In the genomic region with DNA sequence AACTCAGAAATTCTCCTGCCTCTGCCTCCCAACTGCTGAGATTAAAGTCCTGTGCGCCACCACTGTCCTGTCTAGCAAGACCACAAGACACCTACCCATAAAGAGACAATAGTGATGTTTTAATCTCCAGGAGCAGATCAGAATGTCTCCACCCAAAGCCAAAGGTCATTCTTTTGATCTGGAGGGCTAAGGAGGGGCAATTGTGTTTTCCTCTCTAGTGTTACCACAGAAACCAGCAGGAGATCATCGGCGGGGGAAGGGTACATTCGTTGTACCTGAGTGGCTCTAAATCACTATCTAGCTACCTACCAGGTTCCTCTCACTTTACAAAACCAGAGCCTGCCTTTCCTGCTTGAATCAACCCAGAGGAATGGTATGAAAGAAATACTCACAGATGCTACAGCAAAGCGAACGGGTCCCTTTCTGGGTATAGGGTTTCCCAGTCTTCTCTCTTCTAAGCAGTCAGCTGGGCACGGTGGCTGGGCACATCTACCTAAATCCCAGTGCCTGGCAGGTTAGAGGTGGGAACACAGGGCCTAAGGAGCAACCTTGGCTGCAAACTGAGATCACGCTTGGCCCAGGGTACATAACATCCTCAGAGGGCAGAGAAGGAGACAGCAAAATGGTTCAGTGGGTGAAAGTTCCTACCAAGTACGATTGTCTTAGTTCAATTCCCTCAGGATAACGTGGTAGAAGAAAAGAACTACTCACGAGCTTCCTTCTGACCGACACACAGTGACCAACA, we compare ENCODE assay signal across 17 mouse cellular contexts. TPM values are rescaled to one million over a fixed set of nuclear protein-coding genes. Genes with fewer than 3 reads are reported as not detected.
DNase-seq lines count a peak whose midpoint lies in the region; ATAC-seq and TF ChIP-seq lines count a peak whose summit lies in the region.
"Had no signal": no experiment of that assay in that cellular context is flagged by ENCODE, and none has a peak within 500 bp of the region (broad histone marks: within the 10 kb centered on the region; RNA-seq: fewer than 3 reads in every experiment).

No protein-coding gene starts in this region.

- no peak for TF ChIP-seq EP300 in MEL (IDR thresholded peaks at IDR 0.05; ENCODE audit: low read depth in 1 of 2, low read length in 2 of 2)
- no peak for TF ChIP-seq EP300 in liver, embryonic 14.5 days (IDR thresholded peaks at IDR 0.05; ENCODE audit: low read depth)

- 70% methylated on average over 12 of the region's 12 CpGs for WGBS in liver, embryonic 14.5 days (ENCODE audit: insufficient replicate concordance)
- 86% methylated on average over 12 of the region's 12 CpGs for WGBS in midbrain, postnatal 0 days

- ATAC-seq in liver, embryonic 14.5 days (ENCODE audit: insufficient read depth), result no peak
- ATAC-seq in midbrain, postnatal 0 days (ENCODE audit: low FRiP score), result no peak
- ATAC-seq: forebrain, embryonic 15.5 days; hindbrain, postnatal 0 days had no signal

- H3K9me3 ChIP-seq in MEL (replicated peaks; ENCODE audit: insufficient read depth, low read length), result no peaks in the 10 kb centered on the region
- no peaks in the 10 kb centered on the region for H3K9me3 ChIP-seq in liver, embryonic 14.5 days (ENCODE audit: control insufficient read depth, low read length)
- no peaks in the 10 kb centered on the region for H3K9me3 ChIP-seq in midbrain, postnatal 0 days (ENCODE audit: low read length)
- H3K9me3 ChIP-seq: embryonic facial prominence, embryonic 12.5 days; forebrain, embryonic 15.5 days; limb, embryonic 12.5 days had no signal

- H3K4me1 ChIP-seq in MEL (ENCODE audit: control insufficient read depth in 1 of 2, insufficient read depth in 2 of 2, low read length in 2 of 2), result peaks cover 26 to 54% of the 10 kb centered on the region in 2 experiments
- peaks cover 40 to 54% of the 10 kb centered on the region in 2 experiments for H3K4me1 ChIP-seq in liver, embryonic 14.5 days (replicated peaks; ENCODE audit: control insufficient read depth in 2 of 2, insufficient read depth in 2 of 2, low read length in 1 of 2)
- peaks cover 19% of the 10 kb centered on the region for H3K4me1 ChIP-seq in midbrain, postnatal 0 days (ENCODE audit: insufficient read depth, low read length)

- TF ChIP-seq RAD21 in MEL (IDR thresholded peaks at IDR 0.05; ENCODE audit: low read depth, low read length), result no peak

- peak overlapping the region; percentile 4; the same call in 1 of the 2 replicates for H3K4me2 ChIP-seq in liver, embryonic 14.5 days (ENCODE audit: low read depth)
- no peak overlapping the region for H3K4me2 ChIP-seq in midbrain, postnatal 0 days (ENCODE audit: low read depth, low read length, poor library complexity, severe bottlenecking)
- H3K4me2 ChIP-seq: embryonic facial prominence, embryonic 12.5 days; forebrain, embryonic 15.5 days; limb, embryonic 12.5 days had no signal

- no peaks in the 10 kb centered on the region for H3K27me3 ChIP-seq in MEL (ENCODE audit: control insufficient read depth in 1 of 2, insufficient read depth in 2 of 2, low read length in 2 of 2)
- H3K27me3 ChIP-seq in liver, embryonic 14.5 days (ENCODE audit: control insufficient read depth, insufficient read depth, low read length), result no peaks in the 10 kb centered on the region
- H3K27me3 ChIP-seq in midbrain, postnatal 0 days (ENCODE audit: insufficient read depth, low read length), result no peaks in the 10 kb centered on the region
- H3K27me3 ChIP-seq: embryonic facial prominence, embryonic 12.5 days; forebrain, embryonic 15.5 days; limb, embryonic 12.5 days had no signal

- peaks cover 88% of the 10 kb centered on the region for H3K79me2 ChIP-seq in MEL (ENCODE audit: control insufficient read depth, insufficient read depth, low read length, poor library complexity)

- no peak for TF ChIP-seq CTCF in MEL (IDR thresholded peaks at IDR 0.05 in 2 of 3, conservative IDR thresholded peaks at IDR 0.05 in 1 of 3; ENCODE audit: control insufficient read depth in 1 of 3, insufficient read depth in 1 of 3, low read depth in 2 of 3, low read length in 3 of 3, poor library complexity in 1 of 3, severe bottlenecking in 1 of 3)
- TF ChIP-seq CTCF in liver, embryonic 14.5 days (IDR thresholded peaks at IDR 0.05; ENCODE audit: low read depth), result no peak
- no peak for TF ChIP-seq CTCF in midbrain, postnatal 0 days (IDR thresholded peaks at IDR 0.05)

- no peak for TF ChIP-seq POLR2A in MEL (IDR thresholded peaks at IDR 0.05; ENCODE audit: control insufficient read depth in 1 of 2, insufficient read depth in 1 of 2, low read depth in 1 of 2, low read length in 2 of 2, poor library complexity in 1 of 2)

- peaks cover 5 to 43% of the 10 kb centered on the region in 2 experiments; a peak in 3 of 4 replicates for H3K36me3 ChIP-seq in MEL (ENCODE audit: control insufficient read depth in 1 of 2, insufficient read depth in 2 of 2, low read length in 2 of 2)
- H3K36me3 ChIP-seq in liver, embryonic 14.5 days (replicated peaks; ENCODE audit: control insufficient read depth, insufficient read depth, low read depth), result no peaks in the 10 kb centered on the region
- H3K36me3 ChIP-seq in midbrain, postnatal 0 days (ENCODE audit: insufficient read depth, low read length), result no peaks in the 10 kb centered on the region
- H3K36me3 ChIP-seq: embryonic facial prominence, embryonic 12.5 days; forebrain, embryonic 15.5 days had no signal

- H3K27ac ChIP-seq in MEL (ENCODE audit: control insufficient read depth, low read depth, low read length), result peak overlapping the region; percentile 43
- H3K27ac ChIP-seq in liver, embryonic 14.5 days, result no peak overlapping the region; the same call in 1 of the 2 replicates
- H3K27ac ChIP-seq in midbrain, postnatal 0 days (ENCODE audit: low read depth, low read length), result no peak overlapping the region
- H3K27ac ChIP-seq: embryonic facial prominence, embryonic 12.5 days; forebrain, embryonic 15.5 days; hindbrain, postnatal 0 days; limb, embryonic 12.5 days; stomach, postnatal 0 days had no signal

- peak; percentile 35 to 52 for DNase-seq in heart, adult 18-20 months
- no peak for DNase-seq in heart, postnatal 4 days
- DNase-seq in CD4-positive, CD25-positive, alpha-beta regulatory T cell, adult 2 months (ENCODE audit: low read depth, low spot score), result peak; percentile 52
- no peak for DNase-seq in MEL (ENCODE audit: low read depth, low spot score)
- no peak for DNase-seq in liver, embryonic 14.5 days (ENCODE audit: low read depth in 3 of 3, low spot score in 3 of 3)
- no peak for DNase-seq in T-cell, adult 2 months (ENCODE audit: low spot score)
- no peak for DNase-seq in MN1 (ENCODE audit: low spot score)
- DNase-seq in midbrain, postnatal 0 days (ENCODE audit: low spot score), result no peak
- DNase-seq: cerebellum, adult 9-10 months; kidney, adult 8-10 months; kidney, postnatal 25 days; right cerebral cortex, postnatal 14 days had no signal

- H3K9ac ChIP-seq in MEL (ENCODE audit: control insufficient read depth, low read depth, low read length, poor library complexity, severe bottlenecking), result no peak overlapping the region
- H3K9ac ChIP-seq in liver, embryonic 14.5 days (replicated peaks), result no peak overlapping the region; the same call in 1 of the 2 replicates
- H3K9ac ChIP-seq in midbrain, postnatal 0 days (replicated peaks; ENCODE audit: low read length, poor library complexity, severe bottlenecking), result no peak overlapping the region
- H3K9ac ChIP-seq: embryonic facial prominence, embryonic 12.5 days; forebrain, embryonic 15.5 days; limb, embryonic 12.5 days had no signal

- H3K4me3 ChIP-seq in MEL (ENCODE audit: control insufficient read depth in 1 of 2, insufficient read depth in 1 of 2, low read depth in 2 of 2, low read length in 2 of 2), result no peak overlapping the region
- H3K4me3 ChIP-seq in liver, embryonic 14.5 days (ENCODE audit: insufficient read depth in 1 of 2, low read depth in 2 of 2, low read length in 2 of 2), result no peak overlapping the region
- no peak overlapping the region for H3K4me3 ChIP-seq in midbrain, postnatal 0 days (ENCODE audit: low read depth, low read length)
- H3K4me3 ChIP-seq: embryonic facial prominence, embryonic 12.5 days; forebrain, embryonic 15.5 days; limb, embryonic 12.5 days had no signal

TF ChIP-seq in MEL, 35 proteins besides CTCF, POLR2A, EP300 and RAD21 (continues in another document):
- no peak for TF ChIP-seq POLR2AphosphoS5 (IDR thresholded peaks at IDR 0.05; ENCODE audit: borderline replicate concordance, low read depth, low read length)
- no peak for TF ChIP-seq ZMIZ1 (IDR thresholded peaks at IDR 0.05; ENCODE audit: low read depth, low read length)
- TF ChIP-seq JUND (IDR thresholded peaks at IDR 0.05; ENCODE audit: low read depth, low read length), result no peak
- no peak for TF ChIP-seq NRF1 (IDR thresholded peaks at IDR 0.05; ENCODE audit: insufficient read depth, low read depth, low read length, poor library complexity, severe bottlenecking)
- TF ChIP-seq KAT2A (conservative IDR thresholded peaks at IDR 0.05; ENCODE audit: low read depth, low read length), result no peak
- TF ChIP-seq TAL1 (IDR thresholded peaks at IDR 0.05; ENCODE audit: low read length), result no peak
- TF ChIP-seq RCOR1 (IDR thresholded peaks at IDR 0.05; ENCODE audit: low read depth, low read length), result no peak
- TF ChIP-seq UBTF (IDR thresholded peaks at IDR 0.05; ENCODE audit: borderline replicate concordance, insufficient read depth, low read depth, low read length), result no peak
- no peak for TF ChIP-seq HCFC1 (IDR thresholded peaks at IDR 0.05; ENCODE audit: low read depth, low read length)
- TF ChIP-seq ZC3H11A (IDR thresholded peaks at IDR 0.05; ENCODE audit: low read depth, low read length), result no peak

RNA-seq across cellular contexts. Expression of gene Uck2, which starts 10.3 kb away (rescaled TPM):
- 10 to 100 TPM; 41.8 to 43.8 TPM for total RNA-seq in heart, adult 18-20 months (2021)
- 10 to 100 TPM; 55.0 to 55.7 TPM for total RNA-seq in heart, postnatal 4 days (2021)
- 191 and 213 TPM in 2 replicates for total RNA-seq in MEL (2012; rRNA removed)
- polyA plus RNA-seq in MEL (2012; ENCODE audit: insufficient read depth in 1 of 2, insufficient read length in 2 of 2, low read depth in 1 of 2, low replicate concordance in 2 of 2, missing spikeins in 1 of 2), result 100 to 1,000 TPM; 290 to 643 TPM
- polyA plus RNA-seq in liver, embryonic 14.5 days (2012; rRNA removed), result 15.3 and 17.6 TPM in 2 replicates
- polyA plus RNA-seq in liver, embryonic 14.5 days (2014; fragmentation: Nextera tagmentation; extraction: Ambion mirVana), result 42.6 and 43.4 TPM in 2 replicates
- total RNA-seq in midbrain, postnatal 0 days (2014; rRNA removed), result 54.4 and 74.2 TPM in 2 replicates
- 32.7 and 42.7 TPM in 2 replicates for polyA plus RNA-seq in midbrain, postnatal 0 days (2015; fragmentation: Nextera tagmentation; extraction: Ambion mirVana)

RNA-seq across cellular contexts. Expression of gene Tmco1, which starts 33.4 kb away (rescaled TPM):
- 10 to 100 TPM; 83.6 to 99.6 TPM for total RNA-seq in heart, adult 18-20 months (2021)
- 10 to 100 TPM; 75.6 to 79.3 TPM for total RNA-seq in heart, postnatal 4 days (2021)
- total RNA-seq in MEL (2012; rRNA removed), result 126 and 128 TPM in 2 replicates
- 100 to 1,000 TPM in 1 of 2 experiments, not detected in 1; 110 TPM for polyA plus RNA-seq in MEL (2012; ENCODE audit: insufficient read depth in 1 of 2, insufficient read length in 2 of 2, low read depth in 1 of 2, low replicate concordance in 2 of 2, missing spikeins in 1 of 2)
- polyA plus RNA-seq in liver, embryonic 14.5 days (2012; rRNA removed), result 33.4 and 43.4 TPM in 2 replicates
- polyA plus RNA-seq in liver, embryonic 14.5 days (2014; fragmentation: Nextera tagmentation; extraction: Ambion mirVana), result 64.1 and 65.4 TPM in 2 replicates
- 40.7 and 52.5 TPM in 2 replicates for total RNA-seq in midbrain, postnatal 0 days (2014; rRNA removed)
- 74.4 and 74.9 TPM in 2 replicates for polyA plus RNA-seq in midbrain, postnatal 0 days (2015; fragmentation: Nextera tagmentation; extraction: Ambion mirVana)

Comparison
In these comparisons a context has a peak if more than half of its experiments do, and no peak if none do; other contexts are left out.
1. DNase-seq: peak in heart, adult 18-20 months (2 of 2) and CD4-positive, CD25-positive, alpha-beta regulatory T cell, adult 2 months (single experiment); none in heart, postnatal 4 days (single experiment), MEL (single experiment), liver, embryonic 14.5 days (0 of 3), T-cell, adult 2 months (single experiment), MN1 (single experiment) and midbrain, postnatal 0 days (single experiment).